Comparison of ENCODE assay signal across 9 mouse cellular contexts in the genomic region with DNA sequence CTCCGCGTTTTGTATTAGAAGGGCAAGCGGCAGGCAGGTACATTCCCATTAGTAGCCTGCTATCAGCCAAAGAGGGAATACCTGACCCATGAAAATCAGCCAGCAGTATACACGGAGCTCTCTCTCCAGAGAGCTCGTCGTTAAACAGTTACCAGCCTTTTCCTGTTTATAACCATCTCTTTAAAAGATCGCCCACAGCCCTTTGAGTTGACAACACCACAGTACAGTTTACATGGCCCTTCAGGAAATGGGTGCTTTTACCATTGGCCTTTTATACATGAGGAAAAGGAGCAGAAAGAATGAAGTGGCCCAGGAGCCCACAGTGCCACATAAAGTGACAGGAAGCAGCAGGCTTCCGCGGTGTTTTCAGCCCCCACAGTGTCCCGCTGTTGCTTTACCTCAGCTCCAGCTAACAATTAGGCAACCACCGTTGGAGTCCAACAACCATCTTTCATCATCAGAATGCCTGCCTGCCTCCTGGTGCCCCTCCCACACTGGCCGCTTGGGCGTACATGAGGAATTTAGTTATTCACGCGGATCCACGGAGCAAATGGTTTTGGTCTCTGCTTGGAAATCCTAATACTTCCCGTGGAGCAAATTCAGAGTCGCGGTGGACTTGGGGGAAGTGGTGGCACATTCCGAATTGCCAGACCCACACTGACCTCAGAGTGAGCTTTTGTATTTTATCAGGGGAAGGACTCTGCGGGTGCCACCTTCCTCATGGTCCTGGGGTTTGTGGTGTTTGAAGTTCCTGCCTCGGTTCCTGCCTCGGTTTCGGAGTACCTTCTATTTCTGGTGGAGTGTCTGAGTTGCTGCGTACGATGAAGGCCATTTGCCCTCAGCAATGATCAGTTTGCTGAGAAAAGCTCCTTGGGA. TPM values are rescaled to one million over a fixed set of nuclear protein-coding genes. Genes with fewer than 3 reads are reported as not detected.
DNase-seq lines count a peak whose midpoint lies in the region; ATAC-seq lines count a peak whose summit lies in the region.
"Had no signal": no experiment of that assay in that cellular context is flagged by ENCODE, and none has a peak within 500 bp of the region (broad histone marks: within the 10 kb centered on the region; RNA-seq: fewer than 3 reads in every experiment).

No protein-coding gene starts in this region.

- H3K4me2 ChIP-seq in liver, embryonic 12.5 days: peak overlapping the region; percentile 51

- 17% methylated on average over 26 of the region's 26 CpGs for WGBS in liver, embryonic 12.5 days (ENCODE audit: insufficient replicate concordance)

- H3K9me3 ChIP-seq in liver, embryonic 12.5 days (replicated peaks): no peaks in the 10 kb centered on the region

- H3K4me1 ChIP-seq in liver, embryonic 12.5 days: peaks cover 33% of the 10 kb centered on the region

- peak overlapping the region; percentile 14; the same call in 1 of the 2 replicates for H3K9ac ChIP-seq in liver, embryonic 12.5 days

- no peaks in the 10 kb centered on the region for H3K36me3 ChIP-seq in liver, embryonic 12.5 days

- peaks cover 40% of the 10 kb centered on the region for H3K27me3 ChIP-seq in liver, embryonic 12.5 days (replicated peaks)
- H3K27me3 ChIP-seq: CH12.LX had no signal

- ATAC-seq in liver, embryonic 12.5 days: peak; percentile 57; the same call in 1 of the 2 replicates
- no peak for ATAC-seq in frontal cortex, adult (ENCODE audit: low TSS enrichment)

- peak overlapping the region; percentile 11 for H3K4me3 ChIP-seq in liver, embryonic 12.5 days

- H3K27ac ChIP-seq in liver, embryonic 12.5 days: peak overlapping the region; percentile 70

- DNase-seq in embryo, embryonic 11 days: peak; percentile 20
- no peak for DNase-seq in embryo, embryonic 9.5 days (ENCODE audit: extremely low spot score)
- DNase-seq in CD4-positive helper T cell, adult 2 months (ENCODE audit: low read depth, low spot score): peak; percentile 42
- peak; percentile 56 for DNase-seq in induced T-regulatory cell, adult 2 months (ENCODE audit: low read depth)
- DNase-seq in cerebellum, postnatal 14 days: no peak
- DNase-seq in gastrocnemius, postnatal 10 days: no peak

RNA-seq across cellular contexts. Expression of gene 1700029F12Rik, which starts 50.7 kb away (rescaled TPM):
- not detected in 2 replicates for polyA plus RNA-seq in liver, embryonic 12.5 days (2016; fragmentation: Nextera tagmentation; extraction: Ambion mirVana)
- total RNA-seq in gastrocnemius, postnatal 10 days (2021): not detected
- total RNA-seq: CH12.LX had no signal

RNA-seq across cellular contexts. Expression of gene Gcnt4, which starts 59.0 kb away (rescaled TPM):
- 0.67 and 0.68 TPM in 2 replicates for polyA plus RNA-seq in liver, embryonic 12.5 days (2016; fragmentation: Nextera tagmentation; extraction: Ambion mirVana)
- under 1 TPM; 0.21 to 0.41 TPM for total RNA-seq in gastrocnemius, postnatal 10 days (2021)
- total RNA-seq: CH12.LX had no signal

Comparison
In these comparisons a context has a peak if more than half of its experiments do, and no peak if none do; other contexts are left out.
1. DNase-seq: peak in embryo, embryonic 11 days (single experiment), CD4-positive helper T cell, adult 2 months (single experiment) and induced T-regulatory cell, adult 2 months (single experiment); none in embryo, embryonic 9.5 days (single experiment), cerebellum, postnatal 14 days (0 of 2) and gastrocnemius, postnatal 10 days (single experiment).